Mouse (Mus musculus) frontal cortex, adult 2 months (tissue): Measurements from ENCODE around the gene Slc2a3. TPM values are rescaled to one million over a fixed set of nuclear protein-coding genes. Genes with fewer than 3 reads are reported as not detected.
A peak's percentile ranks its signal among the peaks of the same experiment; 100 is the strongest.

Source experiments
- DNase-seq, 2 experiments: peaks; one replicate each; pipeline ENCODE4 v3.0.0; 2022; ENCODE audit warnings: low spot score in 1 of 2; ENCODE audit errors: extremely low spot score in 1 of 2
- polyA plus RNA-seq: library from polyadenylated mRNA; depleted of rRNA; stranded (reverse); fragments of >200 nt; gene quantifications from 2 replicates; pipeline ENCODE4 v1.2.3, GENCODE M21; 2012; rRNA removed

Gene Slc2a3
- polyA plus RNA-seq, result 101 and 105 TPM in 2 replicates

DNA sequence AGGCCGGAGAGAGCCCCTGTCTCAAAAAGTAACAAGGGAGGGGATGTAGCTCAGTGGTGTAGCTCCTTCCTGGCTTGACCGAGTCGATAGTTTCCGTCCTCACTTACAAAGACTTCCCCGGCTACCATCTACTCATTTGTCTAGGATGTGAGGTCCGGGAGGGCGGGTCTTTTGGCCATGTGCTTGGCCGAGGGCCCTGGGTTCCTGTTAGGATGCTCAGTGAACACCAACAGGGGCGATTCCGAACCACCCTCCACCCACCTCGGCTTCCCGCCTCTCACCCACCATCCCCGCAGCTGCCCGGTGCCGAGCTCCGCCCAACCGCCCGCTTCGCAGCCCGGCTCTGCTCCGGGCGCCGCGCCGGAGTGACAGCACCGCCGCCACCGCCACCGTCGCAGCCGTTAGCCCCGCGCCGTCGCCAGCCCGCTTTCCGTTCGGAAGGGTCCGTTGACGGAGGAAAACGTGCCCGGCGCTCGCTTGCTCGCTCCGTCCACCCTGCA lies at the start of gene Slc2a3:
Gene Slc2a3 (minus strand): TSS at position 340 of the 500 bp plus-strand sequence.
- DNase-seq, result peak in 1 of 2 experiments; percentile 67

GRCm38 (mm10) chr6:122843759-122844158 lies 42.3 kb upstream of the Slc2a3 start:
- DNase-seq, result no peak

GRCm38 (mm10) chr6:122837539-122837938 lies 36.1 kb upstream of the Slc2a3 start:
- DNase-seq, result no peak

- DNase-seq, result no peak
Observed at GRCm38 (mm10) chr6:122836974-122837373, 35.5 kb upstream of the Slc2a3 start.

DNA sequence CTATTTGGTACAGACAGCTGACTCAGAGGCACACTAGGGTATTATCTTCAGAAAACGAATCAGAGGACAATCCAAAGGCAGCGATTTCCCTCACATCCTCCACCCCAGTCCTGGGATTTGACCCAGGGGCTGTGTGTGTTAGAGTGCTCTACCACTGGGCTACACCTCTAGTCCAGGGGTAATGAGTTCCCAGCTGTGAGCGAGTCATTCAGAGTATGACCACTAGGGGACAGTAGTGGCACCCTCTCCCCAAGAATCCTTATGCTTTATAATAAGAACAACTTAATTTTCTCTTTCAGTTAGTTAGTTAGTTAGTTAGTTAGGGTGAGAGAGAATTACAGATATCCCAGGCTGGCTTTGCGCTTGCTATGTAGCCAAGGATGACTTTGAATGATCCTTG lies 32.9 kb upstream of the Slc2a3 start:
- peak in 1 of 2 experiments; percentile 59 for DNase-seq

DNA sequence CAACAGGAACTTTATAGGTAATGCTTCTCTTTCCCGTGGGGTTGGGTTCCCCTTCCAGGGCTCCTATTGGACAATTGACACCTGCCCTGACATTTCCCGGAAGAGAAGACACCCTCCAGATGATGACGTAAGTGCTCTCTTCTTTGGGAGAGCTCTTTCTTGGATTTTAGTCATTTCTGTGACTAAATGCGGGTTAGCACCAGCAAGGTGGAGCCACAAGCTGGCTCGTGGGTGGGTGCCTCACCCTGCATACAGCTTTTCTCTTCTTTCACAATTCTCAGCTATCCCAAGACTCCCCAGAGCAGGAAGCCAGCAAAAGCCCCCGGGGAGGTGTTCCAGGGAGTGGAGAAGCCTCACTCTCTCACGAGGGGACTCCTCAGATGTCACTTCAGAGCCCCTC lies 31.4 kb upstream of the Slc2a3 start:
- DNase-seq, result peak in 1 of 2 experiments; percentile 58

DNA sequence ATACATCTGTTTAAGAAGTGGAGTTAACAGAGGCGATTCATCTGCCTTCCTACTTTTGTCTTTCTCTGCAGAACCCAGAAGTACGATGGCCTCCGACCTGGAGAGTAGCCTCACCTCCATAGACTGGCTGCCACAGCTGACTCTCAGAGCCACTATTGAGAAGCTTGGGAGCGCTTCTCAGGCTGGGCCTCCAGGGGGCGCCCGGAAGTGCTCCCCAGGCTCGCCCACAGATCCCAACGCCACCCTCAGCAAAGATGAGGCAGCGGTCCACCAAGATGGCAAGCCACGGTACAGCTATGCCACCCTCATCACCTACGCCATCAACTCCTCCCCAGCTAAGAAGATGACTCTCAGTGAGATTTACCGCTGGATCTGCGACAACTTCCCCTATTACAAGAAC lies 26.6 kb upstream of the Slc2a3 start:
- DNase-seq, result no peak

- DNase-seq, result peak; percentile 83 to 92
Observed at GRCm38 (mm10) chr6:122825923-122826742, 24.7 kb upstream of the Slc2a3 start.

DNA sequence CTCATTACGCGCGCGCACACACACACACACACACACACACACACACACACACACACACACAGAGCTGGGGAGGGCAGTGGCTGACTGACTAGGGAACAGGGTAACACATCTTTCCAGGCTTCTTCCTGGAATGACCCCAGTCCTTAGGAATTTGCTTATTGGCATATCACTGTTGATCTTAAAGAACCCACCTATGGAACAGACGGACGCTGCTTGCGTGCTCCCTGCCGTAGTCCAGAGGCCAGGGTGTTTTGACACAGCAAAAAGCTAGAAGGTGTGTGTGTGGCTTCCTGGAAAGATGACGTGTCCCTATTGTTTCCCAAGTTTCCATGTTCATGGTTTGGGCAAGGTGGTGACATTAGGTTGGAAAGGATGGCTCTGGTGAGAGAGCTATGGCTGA lies 23.7 kb upstream of the Slc2a3 start:
- DNase-seq, result no peak

- DNase-seq, result no peak
Observed at GRCm38 (mm10) chr6:122824086-122824485, 22.6 kb upstream of the Slc2a3 start.

DNA sequence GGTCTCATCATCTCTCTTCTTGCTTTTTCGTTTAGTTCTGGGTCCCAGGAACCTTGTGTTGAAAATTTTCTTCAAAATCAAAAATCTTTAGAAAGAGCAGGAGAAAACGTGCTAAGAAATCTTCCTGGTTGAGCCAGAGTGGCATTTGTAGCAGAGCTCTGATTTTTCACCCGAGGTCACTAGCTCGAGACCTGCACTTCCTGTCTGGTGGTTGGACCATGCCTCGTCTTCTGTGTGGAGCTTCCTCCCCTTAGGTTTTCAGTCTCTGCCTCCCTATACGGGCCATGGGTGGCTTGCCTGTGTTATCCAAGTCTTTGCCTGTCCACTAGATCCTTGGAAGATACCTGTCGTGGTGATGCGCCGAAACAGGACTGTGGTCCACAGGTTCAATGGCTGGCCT lies 20.4 kb upstream of the Slc2a3 start:
- DNase-seq, result no peak

DNA sequence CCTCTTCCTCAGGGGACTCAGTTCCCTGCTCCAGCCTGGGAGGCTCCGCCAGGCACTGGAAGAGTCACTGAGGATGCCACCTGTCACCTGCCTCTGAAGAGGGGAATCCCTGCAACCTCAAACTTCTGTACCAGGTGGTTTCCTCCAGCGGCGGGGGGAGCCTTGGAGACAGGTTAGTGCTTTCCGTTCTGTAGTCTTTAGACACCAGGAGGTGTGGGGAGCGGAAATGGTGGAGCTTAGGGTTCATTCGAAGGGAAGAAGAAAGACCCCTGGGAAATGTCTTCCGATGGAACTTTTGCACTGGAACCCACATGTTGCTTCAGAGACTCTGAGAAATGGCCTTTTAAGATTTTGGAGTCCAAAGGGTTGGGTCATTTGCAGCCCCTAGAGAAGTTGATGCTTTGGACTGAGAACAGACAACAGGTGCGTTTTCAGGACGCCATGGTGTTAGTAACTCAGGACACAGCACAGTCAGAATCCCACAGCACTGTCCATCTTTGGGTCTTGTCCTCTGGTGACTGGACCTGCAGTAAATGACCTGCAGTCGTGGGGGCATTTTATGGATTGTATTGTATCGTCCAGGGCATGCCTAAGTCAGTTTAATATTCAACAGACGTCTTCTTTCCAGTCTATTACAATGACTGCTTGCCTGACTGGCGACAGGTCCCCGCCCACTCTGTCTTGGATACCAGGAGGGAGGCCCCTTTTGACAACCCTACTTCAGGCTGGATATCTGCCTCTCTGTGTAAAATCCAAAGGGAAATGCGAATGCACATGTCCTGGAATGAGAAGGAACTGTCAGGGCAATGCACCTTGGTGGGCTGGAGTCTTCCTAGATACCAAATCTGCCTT lies 19.6 kb upstream of the Slc2a3 start:
- no peak for DNase-seq

DNA sequence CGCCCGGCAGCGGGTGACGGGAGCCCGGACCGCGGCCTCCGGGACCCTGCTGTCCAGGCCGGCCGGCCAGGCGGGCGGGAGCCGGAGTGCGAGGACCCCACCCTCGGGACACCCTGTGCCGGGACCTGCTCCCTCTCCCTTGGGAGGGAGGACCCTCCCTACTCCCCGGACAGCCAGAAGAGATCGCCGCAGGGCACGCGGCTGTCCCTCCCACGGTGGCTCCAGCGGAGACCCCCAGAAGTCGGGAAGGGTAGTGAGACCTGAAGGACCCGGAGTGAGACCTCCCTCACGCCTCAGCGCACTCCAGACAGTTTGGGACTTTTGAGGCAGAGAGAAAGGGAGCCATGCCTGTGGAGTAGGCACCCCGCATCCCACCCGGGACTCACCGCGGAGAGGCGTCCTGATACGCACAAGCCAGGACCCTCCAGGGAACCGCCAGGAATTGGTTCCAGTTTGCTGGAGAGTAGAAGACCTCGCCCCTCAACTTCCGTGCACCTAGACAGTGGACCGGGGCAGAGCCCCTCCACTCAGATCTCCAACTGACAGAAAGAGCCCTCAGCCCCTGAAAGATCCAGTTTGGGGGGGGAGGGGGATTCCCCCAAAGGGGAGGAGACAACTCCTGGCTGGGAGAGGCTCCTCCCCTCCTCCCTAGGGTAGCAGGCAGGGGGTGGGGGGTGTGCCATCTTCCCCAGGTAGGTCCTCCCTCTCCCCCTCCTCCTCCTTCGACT lies 18.8 kb upstream of the Slc2a3 start:
- peak in 1 of 2 experiments; percentile 36 for DNase-seq

- DNase-seq, result peak in 1 of 2 experiments; percentile 50
Observed at GRCm38 (mm10) chr6:122819306-122820070, 18.0 kb upstream of the Slc2a3 start, which contains the start of gene Foxj2. TSS of gene Foxj2 (plus strand) at chr6:122819914.

- no peak for DNase-seq
Observed at GRCm38 (mm10) chr6:122813640-122814039, 12.2 kb upstream of the Slc2a3 start.

- DNase-seq, result no peak
Observed at GRCm38 (mm10) chr6:122812716-122813115, 11.3 kb upstream of the Slc2a3 start.

DNA sequence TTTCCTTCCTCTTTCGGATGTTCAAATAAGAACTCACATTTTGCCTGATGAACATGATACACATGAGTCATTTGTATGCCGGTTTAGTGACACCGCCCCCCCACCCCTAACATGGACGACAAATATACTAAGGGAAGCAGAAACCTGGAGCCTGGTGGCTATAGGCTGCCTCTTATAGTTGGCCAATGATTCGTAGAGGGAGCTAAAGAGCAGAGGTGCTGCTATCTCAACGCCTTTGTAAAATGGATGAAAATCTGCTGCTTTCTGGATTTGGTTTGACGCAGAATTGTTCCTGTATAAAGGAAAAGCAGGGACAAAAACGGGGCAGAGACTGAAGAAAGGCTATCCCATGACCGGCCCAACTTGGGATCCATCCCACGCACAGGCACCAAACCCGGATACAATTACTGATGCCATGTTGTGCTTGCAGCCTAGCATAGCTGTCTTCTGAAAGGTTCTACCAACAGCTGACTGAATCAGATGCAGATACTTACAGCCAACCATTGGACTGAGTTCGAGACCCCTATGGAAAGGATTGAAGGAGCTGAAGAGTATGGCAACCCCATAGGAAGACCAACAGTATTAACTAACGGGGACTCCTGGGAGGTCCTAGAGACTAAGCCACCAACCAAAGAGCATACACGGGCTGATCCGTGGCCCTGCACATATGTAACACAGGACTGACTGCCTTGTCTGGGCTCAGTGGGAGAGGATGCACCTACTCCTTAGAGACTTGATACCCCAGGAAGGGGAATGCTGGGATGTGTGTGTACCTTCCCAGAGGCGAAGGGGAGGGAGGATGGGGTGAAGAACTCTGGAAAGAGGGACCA lies 10.5 kb upstream of the Slc2a3 start:
- peak in 1 of 2 experiments; percentile 54 for DNase-seq

DNA sequence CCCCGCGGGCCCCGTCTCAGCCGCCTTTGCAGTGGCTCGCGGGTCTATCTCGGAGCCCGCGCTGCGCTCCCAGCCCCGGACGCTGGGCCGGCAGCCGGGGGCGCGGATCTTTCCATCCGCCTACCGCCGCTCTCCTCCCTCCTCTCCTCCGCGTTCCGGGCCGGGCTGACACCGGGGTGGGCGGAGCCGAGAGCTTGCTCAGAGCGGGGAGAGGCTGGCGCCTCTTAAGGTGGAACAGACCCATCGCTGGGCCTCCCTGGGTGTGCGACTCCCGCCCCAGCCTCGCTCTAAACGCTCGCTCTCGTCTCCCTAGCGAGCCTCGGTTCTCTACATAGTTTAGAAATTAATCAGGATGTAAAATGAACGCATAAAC lies 9.8 kb upstream of the Slc2a3 start:
- peak; percentile 82 to 93 for DNase-seq
